Mouse (Mus musculus): Measurements from ENCODE around the gene Hist2h2ac.

GRCm38 (mm10) chr3:96235836-96236235 is 15.2 kb upstream of the Hist2h2ac start:
- TF ChIP-seq CTCF (IDR thresholded peaks at IDR 0.05; ENCODE audit: control insufficient read depth, insufficient read depth, insufficient replicate concordance, low read depth, low read length) (no peak), POLR2A (IDR thresholded peaks at IDR 0.05; ENCODE audit: control insufficient read depth, low read depth, low read length) (no peak)
